ENCODE assay signal across 1 mouse cellular context in the genomic region with DNA sequence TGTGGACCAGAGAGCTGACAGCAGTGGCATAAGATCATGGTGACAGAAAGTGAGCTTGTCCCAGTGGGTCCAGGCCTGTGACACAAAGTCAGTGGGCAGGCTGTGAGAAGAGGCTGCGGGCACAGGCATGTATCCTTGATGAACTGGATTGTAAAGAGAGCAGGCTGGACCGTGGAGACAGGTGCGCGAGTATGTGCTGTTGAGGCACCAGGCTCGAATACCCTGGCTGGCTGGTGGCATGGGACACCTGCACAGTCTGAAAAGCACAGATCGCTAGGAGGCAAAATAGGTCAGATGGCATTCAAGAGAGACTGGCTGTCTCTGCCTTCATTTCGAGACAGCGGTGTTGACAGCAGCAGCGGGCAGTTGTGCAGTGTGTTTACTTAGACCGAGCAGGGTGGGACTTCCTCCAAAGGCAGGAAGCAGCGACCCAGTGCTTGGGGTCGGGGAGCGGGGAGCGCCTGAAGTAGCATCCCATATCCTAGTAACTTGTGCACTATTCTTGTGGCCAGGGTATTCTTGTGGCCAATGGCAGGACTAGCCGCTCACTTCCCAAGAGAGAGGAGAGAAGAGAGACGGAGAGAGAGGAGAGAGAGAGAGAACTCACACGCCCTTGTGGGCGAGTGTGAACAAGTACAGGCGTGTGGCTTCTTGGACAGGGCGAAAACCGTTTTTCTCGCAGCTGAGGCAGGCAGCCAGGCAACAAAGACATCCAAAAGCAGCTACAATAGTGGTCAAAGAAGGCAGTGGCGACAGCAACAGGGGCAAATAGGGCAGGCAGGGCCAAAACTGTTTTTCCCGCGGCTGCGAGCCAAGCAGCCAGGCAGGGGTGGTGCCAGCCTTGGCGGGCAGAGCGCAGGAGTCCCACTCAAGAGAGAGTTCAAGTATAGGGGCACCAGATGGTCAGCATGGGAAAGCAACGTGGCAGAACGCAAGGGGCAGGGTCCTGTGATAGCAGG.
TF ChIP-seq lines count a peak whose summit lies in the region.

No protein-coding gene starts in this region.

TF ChIP-seq in CH12.LX, 34 proteins besides CTCF, POLR2A, EP300 and RAD21:
- TF ChIP-seq ELF1 (IDR thresholded peaks at IDR 0.05; ENCODE audit: low read depth, low read length), result no peak
- TF ChIP-seq BHLHE40 (IDR thresholded peaks at IDR 0.05; ENCODE audit: low read depth, low read length), result no peak
- TF ChIP-seq CHD2 (IDR thresholded peaks at IDR 0.05; ENCODE audit: low read length), result no peak
- TF ChIP-seq NRF1 (IDR thresholded peaks at IDR 0.05; ENCODE audit: low read depth, low read length), result no peak
- no peak for TF ChIP-seq CHD1 (IDR thresholded peaks at IDR 0.05; ENCODE audit: low read depth, low read length)
- TF ChIP-seq RCOR1 (conservative IDR thresholded peaks at IDR 0.05; ENCODE audit: low read depth, low read length), result no peak
- TF ChIP-seq JUN (IDR thresholded peaks at IDR 0.05; ENCODE audit: insufficient read depth, low read depth, low read length), result no peak
- no peak for TF ChIP-seq NELFE (IDR thresholded peaks at IDR 0.05; ENCODE audit: low read depth, low read length)
- TF ChIP-seq IRF4 (IDR thresholded peaks at IDR 0.05; ENCODE audit: low read depth, low read length), result no peak
- no peak for TF ChIP-seq SMC3 (IDR thresholded peaks at IDR 0.05; ENCODE audit: low read depth, low read length)
- TF ChIP-seq JUND (conservative IDR thresholded peaks at IDR 0.05; ENCODE audit: low read depth, low read length), result no peak
- no peak for TF ChIP-seq TBP (conservative IDR thresholded peaks at IDR 0.05; ENCODE audit: low read depth, low read length)
- TF ChIP-seq POLR2AphosphoS2 (IDR thresholded peaks at IDR 0.05; ENCODE audit: low read depth, low read length), result no peak
- TF ChIP-seq USF2 (conservative IDR thresholded peaks at IDR 0.05; ENCODE audit: low read depth, low read length), result no peak
